Mouse (Mus musculus): ENCODE data around the gene 2410004B18Rik.
"Not testable (repeated sequence)": the region's sequence is repeated elsewhere in the genome, so short reads cannot be mapped to it uniquely, and the experiment has no call there.

The 2410004B18Rik gene

DNA sequence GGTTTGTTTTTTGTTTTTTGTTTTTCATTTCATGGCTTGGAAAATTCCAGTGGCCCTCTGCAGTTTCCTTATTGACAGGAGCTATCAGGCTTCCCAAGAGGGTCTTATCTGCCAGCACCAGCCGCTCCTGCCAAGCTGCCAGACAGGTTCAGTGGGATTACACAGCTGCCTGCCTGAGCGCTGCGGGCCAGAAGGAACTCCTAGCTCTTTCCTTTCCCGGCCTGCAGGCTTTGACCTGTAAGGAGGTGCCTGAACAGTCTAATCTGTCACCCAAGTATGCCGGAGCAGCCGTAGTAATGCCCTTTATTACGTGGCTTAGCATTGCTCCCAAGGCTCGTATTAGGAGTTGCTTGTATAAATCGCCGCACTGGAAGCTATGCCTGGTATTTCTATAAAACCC, 26.7 kb downstream of the 2410004B18Rik start:
- DNase-seq (ENCODE audit: low read depth, low spot score): peak; percentile 62

DNA sequence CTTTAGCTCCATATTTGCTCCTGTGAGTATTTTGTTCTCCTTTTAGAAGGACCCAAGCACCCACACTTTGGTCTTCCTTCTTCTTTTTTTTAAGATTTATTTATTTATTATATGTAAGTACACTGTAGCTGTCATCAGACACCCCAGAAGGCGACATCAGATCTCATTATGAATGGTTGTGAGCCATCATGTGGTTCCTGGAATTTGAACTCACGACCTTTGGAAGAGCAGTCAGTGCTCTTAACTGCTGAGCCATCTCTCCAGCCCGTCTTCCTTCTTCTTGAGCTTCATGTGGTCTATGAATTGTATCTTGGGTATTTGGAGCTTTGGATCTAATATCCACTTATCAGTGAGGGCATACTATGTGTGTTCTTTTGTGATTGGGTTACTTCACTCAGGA, 27.8 kb downstream of the 2410004B18Rik start:
- DNase-seq (ENCODE audit: low read depth, low spot score): not testable (repeated sequence)

DNA sequence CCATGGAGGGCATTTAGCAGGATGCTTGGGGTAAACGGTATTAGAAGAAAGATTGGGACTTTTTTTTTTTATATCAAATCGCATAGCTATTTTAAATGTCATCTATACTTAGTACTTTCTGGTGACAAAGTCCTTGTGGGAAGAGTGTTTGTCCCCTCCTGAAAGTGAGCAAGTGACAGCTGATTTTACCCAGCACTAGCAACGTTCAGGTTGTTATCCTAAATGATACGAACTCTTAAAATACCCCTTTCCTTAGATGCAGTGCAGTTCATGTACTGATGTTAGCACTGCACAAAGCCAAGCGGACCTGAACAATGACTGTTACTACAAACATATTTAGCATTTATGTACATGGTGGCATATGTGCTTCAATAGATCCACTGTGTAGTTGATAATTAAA, 29.0 kb downstream of the 2410004B18Rik start:
- DNase-seq (ENCODE audit: low read depth, low spot score): no peak

DNA sequence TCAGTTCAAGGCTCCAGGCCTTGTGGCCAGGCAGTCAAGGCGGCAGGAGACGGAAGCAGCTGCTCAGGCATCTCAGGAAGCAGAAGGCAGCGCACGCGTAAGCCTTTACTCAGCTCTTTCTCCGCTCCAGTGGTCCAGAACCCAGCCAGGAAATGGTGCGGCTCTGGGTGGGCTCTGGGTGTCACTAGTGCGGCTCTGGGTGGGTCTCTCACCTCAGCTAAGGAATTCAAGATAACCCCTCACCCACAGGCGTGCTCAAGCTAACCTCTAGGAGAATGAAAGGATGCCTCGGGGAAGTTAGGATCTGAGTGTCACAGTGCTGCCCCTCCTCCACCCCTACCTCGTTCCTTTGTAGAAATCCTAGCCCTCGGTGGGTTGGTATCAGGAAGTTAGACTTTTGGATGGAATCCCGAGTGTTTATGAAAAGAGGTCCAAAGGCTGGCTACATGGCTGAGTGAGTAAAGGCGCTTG, 31.3 kb downstream of the 2410004B18Rik start:
- DNase-seq (ENCODE audit: low read depth, low spot score): no peak

DNA sequence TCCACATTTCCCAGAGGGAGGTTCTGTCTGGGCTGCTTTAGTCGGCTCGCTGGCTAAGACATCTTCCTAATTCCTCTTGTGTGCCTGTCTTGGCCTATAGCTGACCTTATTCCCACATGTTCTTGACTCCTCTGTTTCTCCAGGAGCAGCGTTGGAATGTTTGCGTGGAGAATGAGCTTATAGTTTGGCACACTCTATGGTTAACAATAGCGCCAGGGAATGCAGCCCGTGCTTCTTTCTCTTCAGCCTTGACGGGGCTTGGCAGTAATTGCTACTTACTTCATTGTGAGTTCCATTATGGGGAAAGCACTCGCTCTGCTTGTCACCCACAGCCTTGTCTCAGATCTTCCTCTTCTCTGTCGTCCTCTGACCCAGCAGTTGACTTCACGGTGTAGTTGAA, 33.7 kb downstream of the 2410004B18Rik start:
- no peak for DNase-seq (ENCODE audit: low read depth, low spot score)

DNA sequence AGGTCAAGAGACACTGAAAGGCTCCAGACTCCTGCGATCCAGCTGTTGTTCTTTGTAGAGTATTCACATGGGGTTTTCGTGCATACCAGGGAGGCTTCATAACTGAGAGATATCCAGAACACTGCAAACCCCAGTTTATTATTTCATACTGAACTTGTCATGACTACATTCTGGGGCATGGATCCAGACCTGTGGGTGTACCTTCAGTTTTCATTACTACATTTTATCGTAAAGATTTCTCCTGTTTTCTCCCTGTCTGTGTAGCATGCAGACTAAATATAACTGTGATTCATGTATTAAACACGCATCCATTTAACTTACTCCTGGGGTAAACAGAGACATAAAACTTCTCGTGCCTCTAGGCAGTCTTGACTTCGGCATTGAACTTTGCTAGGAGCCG, 37.2 kb downstream of the 2410004B18Rik start:
- no peak for DNase-seq (ENCODE audit: low read depth, low spot score)

DNA sequence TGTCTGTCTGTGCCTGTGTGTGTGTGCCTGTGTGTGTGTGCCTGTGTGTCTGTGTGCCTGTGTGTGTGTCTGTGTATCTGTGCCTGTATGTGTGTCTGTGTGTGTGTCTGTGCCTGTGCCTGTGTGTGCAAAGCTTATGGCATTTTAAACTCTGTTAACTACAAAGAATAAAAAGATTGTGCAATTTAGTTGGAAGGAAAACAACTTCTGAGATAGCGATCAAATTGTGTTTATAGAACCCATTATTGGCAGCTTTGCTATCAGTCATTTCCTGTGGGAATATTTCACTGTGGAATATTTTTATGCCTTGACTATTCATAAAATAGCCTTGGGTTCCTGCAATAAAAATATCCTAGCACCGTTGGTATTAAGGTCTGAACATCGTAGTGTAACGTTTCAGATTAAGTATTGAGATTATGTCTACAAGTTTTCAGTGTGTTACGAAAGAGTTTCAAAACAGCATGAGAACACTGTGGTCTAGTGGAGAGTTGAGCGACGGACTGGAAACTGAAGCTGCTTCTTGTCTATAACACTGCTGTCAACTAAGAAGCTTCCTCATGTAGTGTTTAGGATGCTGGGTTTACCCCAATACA, 47.6 kb downstream of the 2410004B18Rik start:
- DNase-seq (ENCODE audit: low read depth, low spot score): no peak

DNA sequence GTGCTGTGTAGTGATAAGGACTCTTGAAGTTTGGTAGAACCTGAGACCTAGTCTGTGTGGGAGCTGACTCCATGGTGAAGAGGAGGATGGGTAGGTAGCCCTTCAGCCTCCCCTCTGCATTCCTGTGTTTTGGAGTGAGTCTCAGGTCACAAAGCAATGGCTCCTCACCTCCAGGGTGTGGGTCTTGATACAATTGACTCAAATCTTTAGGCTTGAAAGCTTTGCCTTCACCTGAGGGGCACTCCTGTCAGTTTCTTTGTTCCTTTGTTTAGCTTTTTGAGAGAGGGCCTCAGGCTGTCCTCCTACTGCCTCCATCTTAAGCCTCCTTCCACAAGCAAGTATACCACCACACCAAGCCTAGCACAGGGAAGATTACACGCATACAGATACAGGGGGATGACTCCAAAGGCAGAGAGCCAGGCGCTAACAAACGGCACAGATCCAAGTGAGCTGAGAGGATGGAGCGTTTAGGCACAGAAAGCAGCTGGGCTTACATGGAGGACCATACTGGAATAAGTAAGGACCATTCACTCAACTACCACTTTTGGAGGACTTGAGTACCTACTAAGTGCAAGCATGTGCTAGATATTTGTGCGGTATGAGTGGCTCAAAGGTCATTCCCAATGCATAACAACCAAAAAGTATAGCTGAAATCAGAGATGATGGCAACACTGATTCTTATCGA, 48.6 kb downstream of the 2410004B18Rik start:
- no peak for DNase-seq (ENCODE audit: low read depth, low spot score)

DNA sequence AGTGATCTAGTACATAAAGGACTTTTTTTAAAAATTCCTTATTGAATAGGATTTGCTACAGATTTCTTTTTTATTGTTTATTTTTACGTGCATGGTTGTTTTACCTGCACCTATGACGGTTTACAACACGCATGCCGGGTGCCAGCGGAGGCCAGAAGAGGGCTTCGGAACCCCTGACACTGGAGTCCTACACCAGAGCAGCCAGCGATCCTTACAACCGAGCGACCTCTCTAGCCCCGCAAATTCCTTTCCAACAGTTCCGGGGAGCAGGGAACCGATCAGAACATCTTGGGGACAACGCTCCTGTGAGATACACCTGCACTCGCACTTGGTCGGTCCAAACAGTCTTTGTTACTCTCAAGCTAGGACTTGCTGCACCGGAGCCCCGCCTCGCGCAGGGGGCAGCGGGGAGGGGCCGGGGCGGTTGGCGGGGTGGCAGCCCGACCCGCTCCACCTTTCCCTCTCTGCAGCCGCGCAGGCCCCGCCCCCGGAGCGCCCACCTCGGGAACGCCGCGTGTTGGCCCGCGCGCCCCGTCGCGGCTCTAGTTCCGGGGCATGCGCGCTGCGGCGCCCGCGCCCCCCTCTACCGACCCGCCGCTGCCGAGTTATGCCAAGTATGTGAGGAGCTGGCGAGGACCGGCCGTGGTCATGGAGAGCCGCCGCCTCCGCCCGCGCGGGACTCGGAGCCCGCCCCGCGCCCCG, 49.6 kb downstream of the 2410004B18Rik start, which contains the start of gene Syde2:
Gene Syde2, plus strand, starts transcription at position 603 of the 702 bp plus-strand sequence.
- DNase-seq (ENCODE audit: low read depth, low spot score): peak; percentile 86

DNA sequence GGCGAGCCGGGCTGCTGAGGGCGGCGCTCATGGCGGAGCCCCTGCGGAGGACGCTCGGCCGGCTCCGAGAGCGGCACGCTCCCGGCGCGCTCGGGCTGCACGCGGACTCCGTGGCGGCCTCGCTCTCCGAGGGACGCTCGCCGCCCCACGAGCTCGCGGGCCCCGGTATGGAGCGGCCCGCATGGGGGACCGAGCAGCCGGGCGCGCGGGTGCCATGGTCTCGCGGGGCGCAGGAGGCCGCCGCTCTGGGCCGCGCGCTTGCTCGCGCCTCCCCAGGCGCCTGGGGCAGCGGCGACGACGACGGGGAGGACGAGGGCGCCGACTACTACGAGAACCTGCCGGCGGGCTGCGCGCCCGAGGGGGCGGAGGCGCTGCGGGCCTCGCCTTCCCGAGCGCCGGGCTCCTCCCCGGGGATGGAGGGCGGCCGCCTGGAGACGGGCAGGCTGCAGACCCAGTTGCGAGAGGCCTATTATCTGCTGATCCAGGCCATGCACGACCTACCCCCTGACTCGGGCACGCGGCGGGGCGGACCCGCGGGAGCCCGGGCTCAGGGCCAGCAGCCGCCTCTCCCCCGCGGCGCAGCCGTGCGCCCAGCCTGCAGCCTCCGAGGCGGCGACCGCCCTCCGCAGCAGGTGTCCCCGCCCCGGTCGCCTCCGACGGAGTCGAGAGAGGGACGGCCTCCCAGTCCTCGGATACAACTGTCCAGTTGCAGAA, 50.3 kb downstream of the 2410004B18Rik start:
- peak; percentile 59 for DNase-seq (ENCODE audit: low read depth, low spot score)

DNA sequence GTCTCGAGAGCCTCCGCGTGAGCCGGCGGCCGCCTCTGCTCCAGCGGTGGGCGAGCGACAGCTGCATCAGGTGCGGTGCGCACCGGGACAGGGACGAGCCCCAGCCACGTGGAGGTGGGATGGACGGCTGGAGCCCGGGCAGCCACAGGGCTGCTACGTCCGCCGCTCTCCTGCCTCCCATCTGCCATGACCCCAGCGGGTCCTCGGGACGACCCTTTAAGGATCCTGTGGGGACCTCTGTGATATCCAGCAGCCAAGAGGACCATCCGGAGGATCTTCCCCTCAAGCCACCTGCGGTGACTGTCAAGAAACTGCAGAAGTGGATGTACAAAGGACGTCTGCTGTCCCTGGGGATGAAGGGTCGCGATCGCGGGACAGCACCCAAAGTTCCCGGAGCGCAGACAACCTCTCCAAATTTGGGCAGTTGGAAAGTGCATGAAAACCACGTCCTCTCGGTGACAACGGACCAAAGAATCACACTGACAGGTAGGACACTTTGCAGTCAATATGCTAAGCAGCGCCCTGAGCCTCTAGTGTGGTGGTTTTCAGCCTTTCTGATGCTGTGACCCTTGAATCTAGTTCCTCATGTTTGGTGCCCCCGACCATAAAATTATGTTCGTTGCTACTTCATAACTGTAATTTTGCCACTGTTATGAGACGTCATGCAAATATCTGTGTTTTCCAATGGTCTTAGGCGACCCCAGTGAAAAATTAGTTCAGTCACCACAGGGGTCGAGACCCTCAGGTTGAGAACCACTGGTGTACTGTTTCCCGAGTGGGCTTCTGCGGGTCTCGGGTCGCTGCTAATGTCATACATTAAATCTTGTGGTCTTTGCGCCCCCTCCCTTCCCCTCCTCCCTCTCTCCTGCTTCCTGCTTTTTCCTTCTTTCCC, 51.1 kb downstream of the 2410004B18Rik start:
- no peak for DNase-seq (ENCODE audit: low read depth, low spot score)

DNA sequence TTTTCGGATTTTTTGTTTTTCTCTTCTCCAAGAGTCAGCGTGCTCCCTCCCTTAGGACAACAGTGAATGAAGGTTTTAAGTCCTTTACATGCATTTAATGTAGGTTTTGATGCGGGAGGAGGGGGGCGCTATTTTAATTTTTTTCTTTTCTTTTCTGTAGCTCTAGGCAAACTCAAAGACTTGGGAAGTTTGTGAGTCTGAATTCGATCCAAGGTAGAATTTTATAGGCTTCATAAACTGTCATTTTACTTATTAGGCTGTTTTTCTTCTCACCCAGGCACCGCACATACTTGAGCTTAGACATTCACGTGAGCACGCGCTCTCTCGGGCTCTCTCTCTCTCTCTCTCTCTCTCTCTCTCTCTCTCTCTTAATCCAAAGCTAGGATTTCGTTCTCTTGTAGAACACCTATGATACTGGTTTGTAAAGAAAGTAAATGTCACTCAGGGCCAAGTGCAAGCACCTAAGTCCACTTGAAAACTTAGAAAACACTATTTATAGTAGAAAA, 51.8 kb downstream of the 2410004B18Rik start:
- no peak for DNase-seq (ENCODE audit: low read depth, low spot score)

DNA sequence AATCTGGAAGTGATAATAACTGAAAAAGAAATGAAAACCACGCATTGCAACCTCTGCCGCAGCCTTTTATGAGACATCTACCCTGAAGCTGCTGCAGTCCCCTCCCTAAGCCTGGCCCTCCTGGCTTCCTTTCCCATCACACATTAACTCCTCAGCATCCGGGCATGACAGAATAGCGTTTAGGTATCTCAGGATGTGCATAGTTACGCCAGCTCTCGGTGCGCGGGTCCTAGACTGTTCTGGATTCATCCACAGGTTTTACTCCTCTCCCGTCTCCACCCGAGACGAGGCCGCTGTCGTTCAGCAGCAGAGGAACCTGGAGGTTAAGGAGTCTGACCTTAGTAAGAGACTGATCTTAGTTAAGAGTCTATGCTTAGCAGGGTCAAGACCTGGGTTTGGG, 53.3 kb downstream of the 2410004B18Rik start:
- DNase-seq (ENCODE audit: low read depth, low spot score): no peak

DNA sequence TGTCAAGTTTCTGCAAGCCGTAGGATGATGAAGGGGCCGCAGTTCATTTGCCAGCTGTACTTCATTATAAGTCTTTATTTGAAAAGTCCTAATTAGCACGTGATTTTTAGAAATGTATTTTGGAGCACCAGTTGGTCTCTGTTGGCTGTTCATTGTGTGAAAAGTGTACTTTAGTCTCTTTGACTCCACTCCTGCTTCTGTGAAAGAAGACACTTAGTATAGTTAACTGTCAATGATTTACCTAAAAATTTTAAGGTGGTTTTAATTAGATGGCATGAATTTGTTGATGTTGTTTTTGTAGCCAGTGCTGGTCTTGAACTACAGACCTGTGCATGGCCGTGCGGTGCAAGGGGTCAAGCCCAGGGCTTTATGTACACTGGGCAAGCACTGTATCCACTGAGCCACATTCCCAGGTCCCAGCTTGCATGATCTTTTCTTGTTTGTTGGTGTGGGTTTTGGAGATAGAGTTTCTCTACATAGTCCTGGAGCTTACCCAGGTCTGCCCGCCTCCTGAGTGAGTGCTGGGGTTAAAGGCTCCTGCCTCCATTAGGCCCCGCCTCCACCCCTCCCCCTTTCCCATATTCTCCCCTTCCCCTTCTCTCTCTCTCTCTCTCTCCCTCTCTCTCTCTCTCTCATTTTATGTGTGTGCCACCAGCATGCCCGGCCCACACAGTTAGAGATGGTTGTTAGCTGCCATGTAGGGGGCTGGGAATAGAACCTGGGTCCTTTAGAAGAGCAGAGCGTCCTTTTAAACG, 54.3 kb downstream of the 2410004B18Rik start:
- no peak for DNase-seq (ENCODE audit: low read depth, low spot score)

DNA sequence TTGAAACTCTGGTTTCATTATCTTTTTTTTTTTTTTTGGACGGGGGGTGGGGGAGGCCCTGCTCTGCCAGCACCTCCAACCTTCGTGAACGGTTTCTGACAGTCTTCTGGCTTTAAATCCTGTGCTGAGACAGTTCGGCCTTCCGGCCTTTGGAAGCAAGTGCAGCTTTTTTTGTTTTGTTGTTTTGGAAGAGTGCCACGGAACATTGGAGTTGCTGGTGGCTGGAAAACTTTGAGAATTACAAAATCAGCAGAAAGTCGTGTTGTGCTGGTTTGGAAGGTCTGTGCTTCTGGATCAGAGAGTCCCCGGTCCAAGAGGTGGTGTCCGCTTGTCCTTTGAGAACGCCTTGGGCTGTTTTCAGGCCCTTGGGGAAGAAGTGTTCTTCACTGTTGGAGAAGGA, 55.0 kb downstream of the 2410004B18Rik start:
- no peak for DNase-seq (ENCODE audit: low read depth, low spot score)

DNA sequence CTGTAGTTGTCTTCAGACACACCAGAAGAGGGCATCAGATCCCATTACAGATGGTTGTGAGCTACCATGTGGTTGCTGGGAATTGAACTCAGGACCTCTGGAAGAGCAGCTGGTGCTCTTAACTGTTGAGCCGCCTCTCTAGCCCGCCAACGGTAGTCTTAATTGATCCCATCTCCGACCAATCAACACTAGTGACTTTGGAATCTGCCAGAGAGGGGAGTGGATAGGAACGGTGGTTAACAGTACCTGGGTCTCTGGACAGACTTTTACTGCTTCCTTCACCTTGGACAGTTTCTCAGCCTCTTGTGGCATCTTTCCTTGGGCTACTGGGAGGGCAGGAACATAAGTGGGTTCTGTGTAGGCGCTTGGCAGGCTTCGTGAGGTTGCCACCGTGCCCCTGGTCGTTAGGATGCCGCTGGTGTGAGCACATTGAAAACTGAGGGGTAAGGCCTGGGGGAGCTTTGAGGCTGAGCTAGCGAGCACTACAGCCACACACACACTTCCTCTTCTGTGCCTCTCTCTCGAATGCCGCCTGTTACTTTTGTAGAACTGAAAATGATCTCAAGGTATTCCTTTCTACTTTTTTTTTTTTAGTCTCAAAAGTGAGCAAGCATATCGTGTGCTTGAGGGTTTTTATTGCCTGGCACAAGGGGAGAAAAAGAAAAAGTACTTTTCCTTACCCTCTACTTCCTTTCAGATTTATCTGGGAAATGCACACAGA, 55.8 kb downstream of the 2410004B18Rik start:
- DNase-seq (ENCODE audit: low read depth, low spot score): no peak
